Mouse (Mus musculus): Measurements from ENCODE around the gene Llgl2. TPM values are rescaled to one million over a fixed set of nuclear protein-coding genes. Genes with fewer than 3 reads are reported as not detected.
"Not testable (repeated sequence)": the region's sequence is repeated elsewhere in the genome, so short reads cannot be mapped to it uniquely, and the experiment has no call there.

Gene Llgl2
- total and polyA plus RNA-seq, 2 experiments from 2014 or later, result 0.51 to 0.99 TPM

- Histone ChIP-seq H3K27ac (ENCODE audit: low read depth, low read length) (no peak overlapping the region), H3K9me3 (ENCODE audit: low read length) (no peaks in the 10 kb centered on the region), H3K4me3 (ENCODE audit: low read depth, low read length) (no peak overlapping the region), H3K4me1 (ENCODE audit: insufficient read depth, low read length) (no peaks in the 10 kb centered on the region), H3K27me3 (ENCODE audit: insufficient read depth, low read length) (no peaks in the 10 kb centered on the region), H3K36me3 (ENCODE audit: insufficient read depth, low read length) (no peaks in the 10 kb centered on the region), H3K9ac (replicated peaks; ENCODE audit: low read length, poor library complexity, severe bottlenecking) (no peak overlapping the region), H3K4me2 (ENCODE audit: low read depth, low read length, poor library complexity, severe bottlenecking) (no peak overlapping the region)
- DNase-seq (ENCODE audit: low spot score), result no peak
- 93% methylated on average over 2 of the region's 2 CpGs for WGBS
- ATAC-seq (ENCODE audit: low FRiP score), result no peak
- no peak for TF ChIP-seq CTCF (IDR thresholded peaks at IDR 0.05)
These were observed 22.0 kb downstream of the Llgl2 start for GRCm38 (mm10) chr11:115845819-115846218.

GRCm38 (mm10) chr11:115854674-115855073, 30.8 kb downstream of the Llgl2 start:
- Histone ChIP-seq H3K27me3 (ENCODE audit: insufficient read depth, low read length) (peaks cover 19% of the 10 kb centered on the region), H3K9me3 (ENCODE audit: low read length) (no peaks in the 10 kb centered on the region), H3K4me1 (ENCODE audit: insufficient read depth, low read length) (no peaks in the 10 kb centered on the region), H3K4me2 (ENCODE audit: low read depth, low read length, poor library complexity, severe bottlenecking) (no peak overlapping the region), H3K9ac (replicated peaks; ENCODE audit: low read length, poor library complexity, severe bottlenecking) (no peak overlapping the region), H3K4me3 (ENCODE audit: low read depth, low read length) (no peak overlapping the region), H3K36me3 (ENCODE audit: insufficient read depth, low read length) (no peaks in the 10 kb centered on the region), H3K27ac (ENCODE audit: low read depth, low read length) (no peak overlapping the region)
- no peak for DNase-seq (ENCODE audit: low spot score)
- WGBS, result 71% methylated on average over 6 of the region's 6 CpGs
- no peak for TF ChIP-seq CTCF (IDR thresholded peaks at IDR 0.05)
- ATAC-seq (ENCODE audit: low FRiP score), result no peak

- not testable (repeated sequence) for H3K9ac ChIP-seq (replicated peaks; ENCODE audit: low read length, poor library complexity, severe bottlenecking); H3K4me1 ChIP-seq (ENCODE audit: insufficient read depth, low read length); H3K27ac ChIP-seq (ENCODE audit: low read depth, low read length); H3K9me3 ChIP-seq (ENCODE audit: low read length); H3K36me3 ChIP-seq (ENCODE audit: insufficient read depth, low read length); H3K4me2 ChIP-seq (ENCODE audit: low read depth, low read length, poor library complexity, severe bottlenecking); DNase-seq (ENCODE audit: low spot score); H3K4me3 ChIP-seq (ENCODE audit: low read depth, low read length); ATAC-seq (ENCODE audit: low FRiP score)
- peaks cover 42% of the 10 kb centered on the region for H3K27me3 ChIP-seq (ENCODE audit: insufficient read depth, low read length)
- WGBS, result 90% methylated on average over 4 of the region's 4 CpGs
These were observed 33.3 kb downstream of the Llgl2 start for GRCm38 (mm10) chr11:115857146-115857545.

GRCm38 (mm10) chr11:115857936-115858335, 34.1 kb downstream of the Llgl2 start:
- H3K9ac ChIP-seq (replicated peaks; ENCODE audit: low read length, poor library complexity, severe bottlenecking), result no peak overlapping the region
- no peak overlapping the region for H3K27ac ChIP-seq (ENCODE audit: low read depth, low read length)
- TF ChIP-seq CTCF (IDR thresholded peaks at IDR 0.05), result no peak
- H3K4me2 ChIP-seq (ENCODE audit: low read depth, low read length, poor library complexity, severe bottlenecking), result no peak overlapping the region
- ATAC-seq (ENCODE audit: low FRiP score) (no peak), DNase-seq (ENCODE audit: low spot score) (no peak)
- no peaks in the 10 kb centered on the region for H3K9me3 ChIP-seq (ENCODE audit: low read length)
- no peaks in the 10 kb centered on the region for H3K36me3 ChIP-seq (ENCODE audit: insufficient read depth, low read length)
- no peak overlapping the region for H3K4me3 ChIP-seq (ENCODE audit: low read depth, low read length)
- H3K4me1 ChIP-seq (ENCODE audit: insufficient read depth, low read length), result no peaks in the 10 kb centered on the region
- WGBS, result 39% methylated on average over 13 of the region's 13 CpGs
- H3K27me3 ChIP-seq (ENCODE audit: insufficient read depth, low read length), result peaks cover 48% of the 10 kb centered on the region

- Histone ChIP-seq H3K4me3 (ENCODE audit: low read depth, low read length) (peak within 1 kb of the TSS; percentile 27; the same call in 1 of the 2 replicates), H3K4me2 (ENCODE audit: low read depth, low read length, poor library complexity, severe bottlenecking) (peak within 1 kb of the TSS; percentile 44), H3K9ac (replicated peaks; ENCODE audit: low read length, poor library complexity, severe bottlenecking) (no peak within 1 kb of the TSS), H3K27ac (ENCODE audit: low read depth, low read length) (no peak within 1 kb of the TSS), H3K9me3 (ENCODE audit: low read length) (no peaks in the 10 kb centered on the region), H3K36me3 (ENCODE audit: insufficient read depth, low read length) (no peaks in the 10 kb centered on the region), H3K4me1 (ENCODE audit: insufficient read depth, low read length) (no peaks in the 10 kb centered on the region), H3K27me3 (ENCODE audit: insufficient read depth, low read length) (peaks cover 49% of the 10 kb centered on the region)
- ATAC-seq (ENCODE audit: low FRiP score), result no peak
- 13% methylated on average over 27 of the region's 27 CpGs for WGBS
- TF ChIP-seq CTCF (IDR thresholded peaks at IDR 0.05), result no peak
- no peak for DNase-seq (ENCODE audit: low spot score)
These were observed 34.5 kb downstream of the Llgl2 start, which contains the start of gene Myo15b for GRCm38 (mm10) chr11:115858354-115858753. Gene Myo15b, plus strand, starts transcription at chr11:115858406.

- WGBS, result 2% methylated on average over 69 of the region's 75 CpGs
- ATAC-seq (ENCODE audit: low FRiP score) (peak; percentile 69; the same call in 1 of the 2 replicates), DNase-seq (ENCODE audit: low spot score) (peak; percentile 71)
- Histone ChIP-seq H3K27ac (ENCODE audit: low read depth, low read length) (no peak overlapping the region), H3K27me3 (ENCODE audit: insufficient read depth, low read length) (peaks cover 49% of the 10 kb centered on the region), H3K9ac (replicated peaks; ENCODE audit: low read length, poor library complexity, severe bottlenecking) (no peak overlapping the region), H3K4me2 (ENCODE audit: low read depth, low read length, poor library complexity, severe bottlenecking) (peak overlapping the region; percentile 44), H3K4me1 (ENCODE audit: insufficient read depth, low read length) (no peaks in the 10 kb centered on the region), H3K36me3 (ENCODE audit: insufficient read depth, low read length) (no peaks in the 10 kb centered on the region), H3K4me3 (ENCODE audit: low read depth, low read length) (peak overlapping the region; percentile 27; the same call in 1 of the 2 replicates), H3K9me3 (ENCODE audit: low read length) (no peaks in the 10 kb centered on the region)
- TF ChIP-seq CTCF (IDR thresholded peaks at IDR 0.05), result peak; percentile 68
These were observed 35.5 kb downstream of the Llgl2 start for GRCm38 (mm10) chr11:115859143-115859945.
